In the genomic region with DNA sequence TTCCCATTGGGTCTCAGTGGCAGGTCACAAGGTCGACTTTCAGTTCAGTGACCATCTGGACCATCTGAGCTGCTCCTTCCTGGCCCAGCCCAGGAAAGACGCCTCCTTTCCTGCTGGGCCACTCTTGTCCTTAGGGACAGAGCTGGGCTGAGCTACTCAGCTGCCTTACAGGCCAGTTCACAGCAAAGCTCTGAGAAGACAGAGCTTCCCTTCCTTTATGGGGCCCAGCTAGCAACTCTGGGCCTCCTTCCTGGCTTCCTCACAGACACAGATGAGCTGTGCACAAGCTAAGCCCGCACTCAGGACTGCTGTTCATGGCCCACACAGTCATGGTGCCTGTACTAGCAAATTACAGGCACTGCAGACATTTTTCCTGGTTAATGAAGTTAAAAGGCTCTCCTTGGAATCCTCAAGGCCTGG, we compare ENCODE assay signal across 9 mouse cellular contexts. TPM values are rescaled to one million over a fixed set of nuclear protein-coding genes. Genes with fewer than 3 reads are reported as not detected.
DNase-seq lines count a peak whose midpoint lies in the region; ATAC-seq and TF ChIP-seq lines count a peak whose summit lies in the region.
"Had no signal": no experiment of that assay in that cellular context is flagged by ENCODE, and none has a peak within 500 bp of the region (broad histone marks: within the 10 kb centered on the region; RNA-seq: fewer than 3 reads in every experiment).

No protein-coding gene starts in this region.

- intact Hi-C loops in heart, adult 2 months (cut with DNase I), result no loop called here

- H3K27me3 ChIP-seq in liver, adult 2 months (ENCODE audit: control insufficient read depth, insufficient read depth, low read length), result no peaks in the 10 kb centered on the region
- no peaks in the 10 kb centered on the region for H3K27me3 ChIP-seq in heart, adult 2 months (ENCODE audit: control insufficient read depth, insufficient read depth, low read length)
- H3K27me3 ChIP-seq in intestine, embryonic 15.5 days (replicated peaks), result no peaks in the 10 kb centered on the region
- no peaks in the 10 kb centered on the region for H3K27me3 ChIP-seq in neural tube, embryonic 13.5 days

- no peak overlapping the region for H3K9ac ChIP-seq in liver, adult 2 months (ENCODE audit: low read depth, low read length)
- H3K9ac ChIP-seq in heart, adult 2 months (ENCODE audit: low read depth, low read length), result no peak overlapping the region; the same call in 1 of the 2 replicates
- no peak overlapping the region for H3K9ac ChIP-seq in intestine, embryonic 15.5 days
- peak overlapping the region; percentile 47; the same call in 1 of the 2 replicates for H3K9ac ChIP-seq in neural tube, embryonic 13.5 days

- no peak for DNase-seq in liver, adult 2 months (ENCODE audit: extremely low read depth, low read depth, low spot score)
- DNase-seq in liver, result no peak
- DNase-seq in heart, adult 2 months, result peak; percentile 65 to 75
- no peak for DNase-seq in ovary, postnatal 36 days (ENCODE audit: low spot score)
- no peak for DNase-seq in right cerebral cortex, postnatal 10 days (ENCODE audit: low spot score in 2 of 2)
- no peak for DNase-seq in layer of hippocampus, adult 11-12 months (ENCODE audit: low spot score)

- TF ChIP-seq EP300 in heart, adult 2 months (IDR thresholded peaks at IDR 0.05; ENCODE audit: insufficient read depth, low read depth, low read length), result peak; percentile 74

- no peak for ATAC-seq in intestine, embryonic 15.5 days
- ATAC-seq in neural tube, embryonic 13.5 days (ENCODE audit: low read depth), result no peak

- H3K27ac ChIP-seq in liver, adult 2 months (replicated peaks; ENCODE audit: insufficient read depth, low read depth, low read length), result peak overlapping the region; percentile 28; the same call in 1 of the 2 replicates
- H3K27ac ChIP-seq in heart, adult 2 months, result peak overlapping the region; percentile 87
- H3K27ac ChIP-seq in intestine, embryonic 15.5 days, result peak overlapping the region; percentile 49
- peak overlapping the region; percentile 89 for H3K27ac ChIP-seq in neural tube, embryonic 13.5 days (replicated peaks)

- no peak for TF ChIP-seq CTCF in liver, adult 2 months (IDR thresholded peaks at IDR 0.05; ENCODE audit: low read depth, low read length)
- no peak for TF ChIP-seq CTCF in heart, adult 2 months (IDR thresholded peaks at IDR 0.05)

- no peaks in the 10 kb centered on the region for H3K36me3 ChIP-seq in liver, adult 2 months (ENCODE audit: control insufficient read depth, insufficient read depth, low read length)
- H3K36me3 ChIP-seq in heart, adult 2 months (ENCODE audit: control insufficient read depth, insufficient read depth, low read length), result no peaks in the 10 kb centered on the region
- H3K36me3 ChIP-seq in intestine, embryonic 15.5 days, result no peaks in the 10 kb centered on the region
- H3K36me3 ChIP-seq in neural tube, embryonic 13.5 days, result peaks cover 2% of the 10 kb centered on the region

- WGBS in liver, adult 2 months, result 76% methylated on average over 3 of the region's 3 CpGs
- WGBS in heart, adult 2 months, result 38% methylated on average over 3 of the region's 3 CpGs
- WGBS in intestine, embryonic 15.5 days, result 40% methylated on average over 3 of the region's 3 CpGs
- WGBS in neural tube, embryonic 13.5 days, result 34% methylated on average over 3 of the region's 3 CpGs

- no peak for TF ChIP-seq POLR2A in liver, adult 2 months (IDR thresholded peaks at IDR 0.05; ENCODE audit: extremely low read depth, insufficient read depth, low read length)
- peak; percentile 88 for TF ChIP-seq POLR2A in heart, adult 2 months (IDR thresholded peaks at IDR 0.05; ENCODE audit: insufficient read depth, low read depth, low read length)

- H3K4me1 ChIP-seq in liver, adult 2 months (ENCODE audit: control insufficient read depth, insufficient read depth, low read length), result no peaks in the 10 kb centered on the region
- H3K4me1 ChIP-seq in heart, adult 2 months (ENCODE audit: control insufficient read depth, insufficient read depth, low read length), result peaks cover 13% of the 10 kb centered on the region
- peaks cover 19% of the 10 kb centered on the region; the same call in 1 of the 2 replicates for H3K4me1 ChIP-seq in intestine, embryonic 15.5 days (replicated peaks)
- peaks cover 35% of the 10 kb centered on the region for H3K4me1 ChIP-seq in neural tube, embryonic 13.5 days (replicated peaks)

- H3K9me3 ChIP-seq in intestine, embryonic 15.5 days, result no peaks in the 10 kb centered on the region
- H3K9me3 ChIP-seq in neural tube, embryonic 13.5 days, result no peaks in the 10 kb centered on the region

- H3K4me3 ChIP-seq in liver, adult 2 months (ENCODE audit: insufficient read depth, low read depth, low read length), result no peak overlapping the region
- no peak overlapping the region for H3K4me3 ChIP-seq in heart, adult 2 months
- H3K4me3 ChIP-seq in intestine, embryonic 15.5 days (replicated peaks), result no peak overlapping the region
- H3K4me3 ChIP-seq in neural tube, embryonic 13.5 days, result no peak overlapping the region

- no peaks in the 10 kb centered on the region for H3K79me2 ChIP-seq in liver, adult 2 months (ENCODE audit: control insufficient read depth, insufficient read depth, low read length)
- H3K79me2 ChIP-seq in heart, adult 2 months (replicated peaks; ENCODE audit: control insufficient read depth, insufficient read depth, low read length), result no peaks in the 10 kb centered on the region

- no peak overlapping the region for H3K4me2 ChIP-seq in intestine, embryonic 15.5 days (replicated peaks)
- no peak overlapping the region for H3K4me2 ChIP-seq in neural tube, embryonic 13.5 days

RNA-seq across cellular contexts. Expression of a gene that starts 34.6 kb away (rescaled TPM):
- not detected in 2 replicates for total RNA-seq in liver, adult 2 months (2014; rRNA removed)
- not detected in 2 replicates for polyA plus RNA-seq in liver, adult 2 months (2012; rRNA removed)
- not detected for total RNA-seq in heart, adult 2 months (2021)
- not detected in 2 replicates for polyA plus RNA-seq in heart, adult 2 months (2012; rRNA removed)
- not detected in 2 replicates for polyA plus RNA-seq in intestine, embryonic 15.5 days (2015; fragmentation: Nextera tagmentation; extraction: Ambion mirVana)
- not detected in 2 replicates for polyA plus RNA-seq in neural tube, embryonic 13.5 days (2015; fragmentation: Nextera tagmentation; extraction: Ambion mirVana)
- total RNA-seq: ES-E14 had no signal

Comparison
In these comparisons a context has a peak if more than half of its experiments do, and no peak if none do; other contexts are left out.
1. DNase-seq: peak in heart, adult 2 months (2 of 2); none in liver, adult 2 months (single experiment), liver (single experiment), ovary, postnatal 36 days (single experiment), right cerebral cortex, postnatal 10 days (0 of 2) and layer of hippocampus, adult 11-12 months (single experiment).
2. H3K27ac ChIP-seq: peak in every context shown above with its lines; median percentile 89 in neural tube, embryonic 13.5 days; 87 in heart, adult 2 months; 49 in intestine, embryonic 15.5 days; 28 in liver, adult 2 months.